Mouse (Mus musculus) neural tube, embryonic 13.5 days (tissue): Measurements from ENCODE around the gene Igfbp3. TPM values are rescaled to one million over a fixed set of nuclear protein-coding genes. Genes with fewer than 3 reads are reported as not detected.

Experiments
- ATAC-seq: fragments of 200-750 bp; cut with Nextera tagmentation; 2 replicates; pipeline ENCODE4 v1.8.0; 2017; ENCODE audit warnings: low read depth, mild to moderate bottlenecking, moderate TSS enrichment, moderate library complexity
- H3K27ac ChIP-seq: fragments of 300-500 bp; sonication (generic); replicated peaks from 2 replicates; pipeline ENCODE4 v1.5.1; 2015; ENCODE audit warnings: moderate library complexity, mild to moderate bottlenecking, inconsistent platforms
- H3K27me3 ChIP-seq: fragments of 300-500 bp; sonication (generic); 2 replicates; pipeline ENCODE4 v1.6.1; 2015; ENCODE audit warnings: mild to moderate bottlenecking, inconsistent platforms
- H3K36me3 ChIP-seq: fragments of 300-500 bp; sonication (generic); 2 replicates; pipeline ENCODE4 v1.6.1; 2015; ENCODE audit warnings: mild to moderate bottlenecking, inconsistent platforms
- H3K4me1 ChIP-seq: fragments of 300-500 bp; sonication (generic); replicated peaks from 2 replicates; pipeline ENCODE4 v1.6.1; 2015; ENCODE audit warnings: inconsistent platforms
- H3K4me2 ChIP-seq: fragments of 300-500 bp; sonication (generic); 2 replicates; pipeline ENCODE4 v1.6.1; 2015; ENCODE audit warnings: inconsistent platforms, mild to moderate bottlenecking, moderate library complexity
- H3K4me3 ChIP-seq: fragments of 300-500 bp; sonication (generic); 2 replicates; pipeline ENCODE4 v1.5.1; 2015; ENCODE audit warnings: mild to moderate bottlenecking, inconsistent platforms
- H3K9ac ChIP-seq: fragments of 300-500 bp; sonication (generic); 2 replicates; pipeline ENCODE4 v1.6.1; 2015; ENCODE audit warnings: moderate library complexity, mild to moderate bottlenecking, inconsistent platforms
- H3K9me3 ChIP-seq: fragments of 300-500 bp; sonication (generic); 2 replicates; pipeline ENCODE4 v1.6.1; 2016; ENCODE audit warnings: inconsistent platforms
- WGBS: fragments of 180-500 bp; shearing (Covaris S2); methylation state at CpG from one replicate; pipeline ENCODE4 v1.1.7; 2015; 5-methylcytosine and 5-hydroxymethylcytosine counted together
- polyA plus RNA-seq: library from polyadenylated mRNA; unstranded; fragments of >200 nt; fragmentation: Nextera tagmentation; extraction: Ambion mirVana; gene quantifications from 2 replicates; pipeline ENCODE4 v1.2.1, GENCODE M21; 2015

Gene Igfbp3
- 20.6 and 27.6 TPM in 2 replicates for polyA plus RNA-seq

DNA sequence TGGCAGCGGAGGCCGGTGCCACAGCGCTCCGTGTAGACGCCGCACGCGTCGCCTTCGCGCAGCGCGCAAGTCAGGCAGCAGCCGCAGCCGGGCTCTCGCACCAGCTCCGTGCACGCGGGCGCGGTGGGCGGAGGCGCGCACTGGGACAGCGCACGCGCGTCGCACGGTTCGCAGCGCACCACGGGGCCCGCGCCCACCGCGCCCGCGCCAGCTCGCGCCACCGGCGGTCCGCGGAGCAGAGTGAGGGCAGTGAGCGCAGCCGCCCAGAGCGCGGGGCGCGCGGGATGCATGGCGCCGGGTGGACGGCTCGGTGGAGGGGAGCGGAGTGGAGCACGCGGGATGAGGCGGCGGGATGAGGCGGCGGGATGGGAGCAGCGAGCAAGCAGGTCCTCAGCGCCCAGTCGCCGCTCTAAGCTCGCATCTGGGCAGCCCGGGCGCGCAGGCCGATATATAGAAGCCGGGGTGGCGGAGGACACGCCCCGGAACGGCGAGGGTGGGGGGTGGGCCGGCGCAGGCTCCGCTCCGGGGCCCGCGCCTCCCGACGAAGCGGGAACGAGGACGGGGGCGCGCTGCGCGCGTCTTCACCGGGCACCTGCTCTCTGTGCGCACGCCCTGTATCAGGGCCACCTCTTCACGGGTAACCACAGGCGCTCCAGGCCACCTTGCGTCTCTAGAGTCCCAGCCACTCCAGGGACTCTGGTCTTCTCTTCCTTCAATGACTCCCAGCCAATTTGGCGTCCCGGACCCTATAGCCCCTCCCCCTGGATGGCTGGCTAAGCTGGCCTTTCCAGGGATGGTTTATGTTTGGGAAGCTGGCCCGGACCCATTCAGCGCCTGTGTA lies at the start of gene Igfbp3:
Igfbp3 (minus strand) TSS at position 423 of the 841 bp plus-strand sequence.
- Histone ChIP-seq H3K4me3 (peak within 1 kb of the TSS; percentile 67), H3K9me3 (no peaks in the 10 kb centered on the region), H3K4me1 (peaks cover 39% of the 10 kb centered on the region), H3K36me3 (peaks cover 7% of the 10 kb centered on the region; the same call in 1 of the 2 replicates), H3K27ac (peak within 1 kb of the TSS; percentile 91), H3K9ac (peak within 1 kb of the TSS; percentile 79), H3K27me3 (peaks cover 32% of the 10 kb centered on the region), H3K4me2 (peak within 1 kb of the TSS; percentile 90)
- ATAC-seq: peak; percentile 94
- under 1% methylated on average over 101 of the region's 104 CpGs for WGBS

DNA sequence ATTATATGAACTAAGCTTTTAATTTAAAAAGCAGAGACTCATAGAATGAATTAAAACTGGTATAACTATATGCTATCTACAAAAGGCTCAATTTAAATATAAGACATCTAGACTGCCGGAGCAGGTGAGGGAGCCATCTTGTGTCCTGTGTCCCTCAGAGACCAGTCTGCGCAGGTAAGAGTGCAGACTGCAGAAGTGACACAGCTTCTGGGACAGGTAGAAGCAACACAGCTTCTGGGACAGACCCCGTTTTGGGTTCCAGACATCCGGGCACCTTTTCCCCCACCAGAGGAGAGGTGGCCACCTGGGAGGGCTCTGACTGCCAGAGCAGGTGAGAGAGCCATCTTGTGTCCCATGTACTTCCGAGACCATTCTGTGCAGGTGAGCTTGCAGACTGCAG lies 37.1 kb upstream of the Igfbp3 start:
- Histone ChIP-seq H3K9ac (no peak overlapping the region), H3K4me3 (no peak overlapping the region), H3K27me3 (no peaks in the 10 kb centered on the region), H3K27ac (no peak overlapping the region), H3K4me2 (no peak overlapping the region), H3K4me1 (no peaks in the 10 kb centered on the region), H3K9me3 (no peaks in the 10 kb centered on the region), H3K36me3 (no peaks in the 10 kb centered on the region)
- ATAC-seq: no peak
- WGBS: 91% methylated on average over 5 of the region's 5 CpGs

DNA sequence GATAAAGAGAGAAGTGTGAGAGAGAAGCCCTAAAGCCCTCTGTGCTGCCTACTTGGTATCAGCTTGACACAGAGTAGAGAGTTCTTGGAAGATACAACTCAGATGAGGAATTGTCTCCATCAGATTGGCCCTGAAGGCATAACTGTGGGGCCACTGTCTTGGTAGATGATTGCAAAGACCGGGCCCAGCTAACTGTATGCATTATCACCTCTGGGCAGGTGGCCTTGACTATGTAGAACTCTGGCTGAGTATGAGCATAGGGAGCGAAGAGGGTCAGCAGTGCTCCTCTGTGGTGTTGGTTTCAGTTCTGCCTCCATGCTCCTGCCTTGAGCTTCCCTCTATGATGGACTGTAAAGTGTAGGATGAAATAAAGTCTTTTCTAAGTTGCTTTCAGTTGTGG lies 36.7 kb upstream of the Igfbp3 start:
- no peaks in the 10 kb centered on the region for H3K36me3 ChIP-seq
- H3K4me1 ChIP-seq: no peaks in the 10 kb centered on the region
- WGBS: 91% methylated on average over 2 of the region's 2 CpGs
- no peaks in the 10 kb centered on the region for H3K27me3 ChIP-seq
- H3K27ac ChIP-seq: no peak overlapping the region
- H3K9ac ChIP-seq: no peak overlapping the region
- H3K9me3 ChIP-seq: no peaks in the 10 kb centered on the region
- H3K4me2 ChIP-seq: no peak overlapping the region
- H3K4me3 ChIP-seq: no peak overlapping the region
- ATAC-seq: no peak

DNA sequence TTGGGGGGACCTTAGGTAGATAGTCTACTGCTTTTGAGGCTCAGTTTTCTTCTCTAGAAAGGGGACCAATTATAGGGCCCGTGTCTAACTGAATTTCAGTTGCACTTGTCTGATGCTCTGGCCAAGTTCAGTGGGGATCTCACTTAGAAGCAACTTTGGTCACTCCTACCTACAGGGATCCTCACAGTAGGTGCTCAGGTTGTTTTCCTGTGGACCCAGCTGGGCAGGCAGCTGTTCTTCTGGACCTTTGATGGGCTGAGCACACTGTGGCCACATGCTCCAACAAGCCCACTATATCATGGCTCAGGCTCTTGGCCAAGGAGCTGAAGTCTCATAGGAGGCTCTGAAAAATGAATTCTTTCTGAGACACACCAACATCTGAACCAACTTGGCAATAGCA lies 31.1 kb upstream of the Igfbp3 start:
- no peak for ATAC-seq
- Histone ChIP-seq H3K27ac (no peak overlapping the region), H3K36me3 (no peaks in the 10 kb centered on the region), H3K27me3 (no peaks in the 10 kb centered on the region), H3K4me1 (no peaks in the 10 kb centered on the region), H3K9ac (no peak overlapping the region), H3K4me3 (no peak overlapping the region), H3K9me3 (no peaks in the 10 kb centered on the region), H3K4me2 (no peak overlapping the region)
- 76% methylated on average over 1 of the region's 1 CpGs for WGBS

DNA sequence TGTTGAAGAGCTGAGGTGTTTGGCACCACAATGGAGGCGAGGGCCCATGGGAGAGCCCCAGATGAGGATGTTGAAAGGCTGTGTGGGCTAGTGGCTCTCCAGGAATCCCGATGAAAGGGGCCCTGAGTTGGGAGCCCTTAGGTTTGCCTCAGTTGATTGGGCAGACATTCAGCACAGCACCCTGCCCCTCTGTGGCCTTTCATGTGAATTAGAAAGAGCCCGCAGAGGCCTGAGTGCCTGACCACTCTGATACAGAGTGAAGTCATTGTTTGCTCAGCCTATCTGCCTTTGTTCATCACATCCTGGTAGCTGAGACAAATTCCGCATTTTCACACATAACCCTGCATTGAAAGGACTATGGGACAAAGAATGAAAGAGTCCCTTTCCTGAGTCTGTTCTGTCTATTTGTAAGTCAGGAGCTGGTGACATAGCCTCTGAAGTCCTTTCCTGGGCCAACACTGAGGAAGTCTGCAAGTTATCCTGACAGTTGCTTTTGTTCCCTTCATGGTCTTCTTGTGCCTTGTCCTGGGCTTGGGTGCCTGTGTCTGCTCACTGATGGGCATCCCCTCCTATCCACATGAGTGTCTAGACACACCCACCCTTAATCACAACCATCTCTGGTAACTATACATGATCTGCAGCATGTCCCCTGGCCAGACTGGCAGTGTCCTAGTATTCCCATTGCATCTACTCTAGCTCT lies 25.5 kb upstream of the Igfbp3 start:
- WGBS: 77% methylated on average over 4 of the region's 4 CpGs
- H3K36me3 ChIP-seq: no peaks in the 10 kb centered on the region
- no peaks in the 10 kb centered on the region for H3K27me3 ChIP-seq
- no peaks in the 10 kb centered on the region for H3K4me1 ChIP-seq
- no peak overlapping the region for H3K27ac ChIP-seq
- no peak overlapping the region for H3K9ac ChIP-seq
- H3K4me3 ChIP-seq: no peak overlapping the region
- no peak overlapping the region for H3K4me2 ChIP-seq
- no peak for ATAC-seq
- no peaks in the 10 kb centered on the region for H3K9me3 ChIP-seq

DNA sequence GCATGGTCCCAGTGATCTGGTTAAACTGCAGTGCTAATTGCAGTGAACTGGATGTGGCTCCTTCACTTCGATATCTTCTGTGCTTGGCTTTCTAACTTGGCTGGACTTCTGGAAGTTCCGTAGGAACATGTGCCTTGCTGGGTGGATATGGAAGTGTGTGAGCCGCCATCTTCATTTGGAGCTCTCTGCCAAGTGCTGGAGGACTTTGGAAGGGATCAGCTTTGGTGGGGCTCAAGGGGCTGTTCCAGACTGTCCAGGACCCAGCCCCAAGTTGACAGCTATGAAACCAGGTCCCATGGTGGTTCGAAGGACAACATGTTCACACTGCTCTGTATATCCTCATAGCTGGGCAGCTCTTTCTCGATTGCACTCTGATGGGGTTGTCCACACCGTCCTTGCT lies 24.8 kb upstream of the Igfbp3 start:
- Histone ChIP-seq H3K4me1 (no peaks in the 10 kb centered on the region), H3K27ac (no peak overlapping the region), H3K4me3 (no peak overlapping the region), H3K36me3 (no peaks in the 10 kb centered on the region), H3K9ac (no peak overlapping the region), H3K9me3 (no peaks in the 10 kb centered on the region), H3K27me3 (no peaks in the 10 kb centered on the region), H3K4me2 (no peak overlapping the region)
- 93% methylated on average over 6 of the region's 6 CpGs for WGBS
- no peak for ATAC-seq

DNA sequence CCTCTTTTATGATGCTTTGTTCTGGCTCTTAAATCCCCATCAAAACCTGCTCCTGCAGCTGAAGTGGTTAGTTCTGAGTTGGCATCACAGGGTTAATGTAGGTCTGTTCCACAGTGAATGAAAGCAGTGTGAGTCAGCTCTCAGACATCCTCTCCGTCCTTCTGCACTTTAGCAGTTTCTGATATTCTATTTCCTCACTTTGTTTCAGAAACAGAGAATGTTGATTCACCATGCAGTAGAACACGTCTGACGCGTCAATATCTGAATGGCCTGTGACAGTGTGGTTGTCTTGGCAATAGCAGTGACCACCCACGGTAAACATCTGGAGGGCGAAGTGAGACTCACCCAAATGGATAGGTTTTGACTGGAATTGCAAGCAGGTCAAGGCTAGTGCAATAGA lies 24.0 kb upstream of the Igfbp3 start:
- Histone ChIP-seq H3K4me2 (no peak overlapping the region), H3K27ac (no peak overlapping the region), H3K9ac (no peak overlapping the region), H3K4me3 (no peak overlapping the region), H3K36me3 (no peaks in the 10 kb centered on the region), H3K4me1 (no peaks in the 10 kb centered on the region), H3K9me3 (no peaks in the 10 kb centered on the region), H3K27me3 (no peaks in the 10 kb centered on the region)
- WGBS: 83% methylated on average over 6 of the region's 6 CpGs
- no peak for ATAC-seq

DNA sequence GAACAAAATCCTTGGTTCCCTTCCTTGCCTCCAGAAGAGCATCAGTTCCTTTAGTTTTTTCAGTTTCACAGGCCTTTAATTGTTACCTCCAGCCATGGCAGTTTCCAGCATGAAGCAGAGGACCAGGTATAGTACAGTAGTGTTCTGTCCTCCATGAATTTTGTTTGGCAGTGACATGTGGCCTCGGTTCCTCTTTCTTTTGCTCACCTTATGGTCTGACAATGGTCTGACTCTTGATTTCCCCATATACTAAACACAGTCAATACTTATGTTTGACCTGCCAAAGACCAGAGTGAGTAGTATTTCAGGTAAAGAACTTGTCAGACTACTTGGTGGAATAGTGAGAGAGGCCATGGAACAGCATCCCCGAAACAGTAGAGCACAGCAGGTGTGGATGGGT lies 23.0 kb upstream of the Igfbp3 start:
- H3K9ac ChIP-seq: no peak overlapping the region
- no peaks in the 10 kb centered on the region for H3K9me3 ChIP-seq
- ATAC-seq: no peak
- no peaks in the 10 kb centered on the region for H3K36me3 ChIP-seq
- no peak overlapping the region for H3K4me2 ChIP-seq
- no peak overlapping the region for H3K27ac ChIP-seq
- WGBS: 89% methylated on average over 2 of the region's 2 CpGs
- no peak overlapping the region for H3K4me3 ChIP-seq
- H3K27me3 ChIP-seq: no peaks in the 10 kb centered on the region
- no peaks in the 10 kb centered on the region for H3K4me1 ChIP-seq

DNA sequence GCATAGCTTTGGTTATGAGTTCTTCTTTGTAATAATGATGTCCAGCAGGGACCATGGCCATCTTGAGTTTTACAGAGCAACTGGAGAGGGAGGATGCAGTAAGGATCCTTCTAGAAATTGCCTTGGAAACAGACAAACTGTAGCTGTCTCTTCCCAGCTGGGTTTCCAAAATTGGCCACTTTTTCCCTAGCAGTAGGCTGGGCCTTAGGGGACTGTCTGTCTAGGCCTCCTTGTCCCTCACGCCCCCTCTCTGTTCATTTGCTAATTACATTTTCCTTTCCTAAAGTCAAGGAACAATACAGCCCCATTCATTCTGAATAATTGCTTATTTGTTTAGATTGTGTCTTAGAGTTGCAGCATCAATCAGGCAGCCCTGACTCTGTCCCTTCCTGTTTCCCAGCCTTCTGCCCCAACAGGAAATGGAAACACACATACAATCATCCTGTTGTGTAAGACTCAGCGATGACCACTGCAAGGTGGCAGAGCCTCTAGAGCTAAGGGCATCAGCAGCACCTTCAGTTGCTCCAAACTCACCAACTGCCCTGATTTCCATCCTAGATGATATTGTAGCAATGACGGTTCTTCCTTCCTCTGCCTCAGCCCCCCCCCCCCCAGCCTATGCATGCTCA lies 21.4 kb upstream of the Igfbp3 start:
- WGBS: 48% methylated on average over 3 of the region's 3 CpGs
- no peaks in the 10 kb centered on the region for H3K36me3 ChIP-seq
- no peak overlapping the region for H3K27ac ChIP-seq
- no peaks in the 10 kb centered on the region for H3K9me3 ChIP-seq
- H3K4me2 ChIP-seq: no peak overlapping the region
- H3K9ac ChIP-seq: no peak overlapping the region
- ATAC-seq: no peak
- no peaks in the 10 kb centered on the region for H3K4me1 ChIP-seq
- no peaks in the 10 kb centered on the region for H3K27me3 ChIP-seq
- H3K4me3 ChIP-seq: no peak overlapping the region

DNA sequence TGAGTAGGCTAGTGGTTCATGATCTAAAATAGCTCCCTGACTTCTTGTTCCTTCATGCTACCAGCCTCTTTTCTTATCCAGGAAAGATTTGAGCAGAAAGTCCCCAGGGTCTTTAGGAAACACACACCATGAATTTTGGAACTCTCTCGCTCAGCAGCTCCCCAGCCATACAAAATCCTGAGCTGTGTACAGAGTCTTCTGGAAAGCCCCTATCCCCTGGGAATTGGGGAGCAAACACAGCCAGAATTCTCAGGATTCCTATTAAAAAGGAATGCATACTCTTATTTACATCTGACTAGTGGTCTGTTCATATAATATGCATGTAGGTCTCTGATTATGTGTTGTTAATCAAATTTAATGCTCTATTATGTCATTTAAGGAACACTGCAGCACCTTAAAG lies 20.7 kb upstream of the Igfbp3 start:
- Histone ChIP-seq H3K4me1 (no peaks in the 10 kb centered on the region), H3K4me3 (no peak overlapping the region), H3K4me2 (no peak overlapping the region), H3K27ac (no peak overlapping the region), H3K27me3 (no peaks in the 10 kb centered on the region), H3K9ac (no peak overlapping the region), H3K9me3 (no peaks in the 10 kb centered on the region), H3K36me3 (no peaks in the 10 kb centered on the region)
- 91% methylated on average over 1 of the region's 1 CpGs for WGBS
- no peak for ATAC-seq

DNA sequence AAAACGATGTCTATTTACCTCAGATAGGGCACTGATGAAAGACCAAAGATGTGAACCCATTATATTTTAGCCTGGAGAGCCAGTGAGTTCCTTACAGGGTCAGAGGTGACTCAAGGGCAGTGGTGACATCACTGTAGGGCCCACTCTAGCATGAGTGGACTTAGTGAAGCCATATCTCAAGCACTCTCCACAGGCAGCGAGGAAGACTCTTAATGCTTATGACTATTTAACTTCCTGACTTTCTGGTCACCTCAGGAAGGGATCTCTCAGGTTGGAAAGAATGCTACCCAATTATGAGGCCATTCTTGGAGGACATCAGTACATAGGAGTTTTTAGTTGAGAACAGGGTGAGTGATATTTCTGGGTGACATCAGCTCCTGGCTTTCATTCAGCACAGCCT lies 19.6 kb upstream of the Igfbp3 start:
- ATAC-seq: no peak
- no peaks in the 10 kb centered on the region for H3K36me3 ChIP-seq
- no peaks in the 10 kb centered on the region for H3K9me3 ChIP-seq
- no peaks in the 10 kb centered on the region for H3K27me3 ChIP-seq
- H3K27ac ChIP-seq: no peak overlapping the region
- no peak overlapping the region for H3K4me3 ChIP-seq
- no peaks in the 10 kb centered on the region for H3K4me1 ChIP-seq
- WGBS: 88% methylated on average over 2 of the region's 2 CpGs
- no peak overlapping the region for H3K9ac ChIP-seq
- no peak overlapping the region for H3K4me2 ChIP-seq

DNA sequence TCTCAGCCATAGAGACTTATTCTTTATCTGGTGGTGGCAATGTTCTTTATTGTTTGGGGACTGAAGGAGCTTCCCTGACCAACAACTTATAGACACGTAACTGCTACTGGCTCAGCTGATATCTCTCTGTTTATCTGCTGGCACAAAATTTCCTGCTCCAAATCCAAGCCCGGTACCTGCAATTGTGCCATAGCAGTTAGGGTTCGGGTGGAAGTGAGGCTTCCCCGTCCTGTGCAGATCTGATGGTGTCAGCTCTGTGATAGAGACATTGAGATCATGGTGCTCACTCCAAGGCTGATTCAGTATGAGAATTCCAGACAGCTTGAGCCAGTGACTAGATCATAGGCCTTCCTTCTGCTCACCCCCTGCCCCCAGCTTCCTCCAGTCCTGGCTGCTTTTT lies 18.2 kb upstream of the Igfbp3 start:
- no peak for ATAC-seq
- H3K4me2 ChIP-seq: no peak overlapping the region
- no peaks in the 10 kb centered on the region for H3K27me3 ChIP-seq
- no peaks in the 10 kb centered on the region for H3K36me3 ChIP-seq
- no peaks in the 10 kb centered on the region for H3K9me3 ChIP-seq
- H3K4me1 ChIP-seq: no peaks in the 10 kb centered on the region
- no peak overlapping the region for H3K9ac ChIP-seq
- WGBS: 91% methylated on average over 4 of the region's 4 CpGs
- no peak overlapping the region for H3K4me3 ChIP-seq
- no peak overlapping the region for H3K27ac ChIP-seq
